Mouse (Mus musculus) cortical plate, adult 2 months (tissue): ENCODE measurements around the gene Glod5.

Experiments
- CTCF ChIP-seq: fragments of 200-500 bp; IDR thresholded peaks from 2 replicates; pipeline ENCODE4 v1.5.1; 2011; ENCODE audit warnings: mild to moderate bottlenecking, control low read depth, low read length; ENCODE audit not compliant: insufficient read depth; ENCODE audit errors: extremely low read depth
- POLR2A ChIP-seq: fragments of 200-500 bp; IDR thresholded peaks from 2 replicates; pipeline ENCODE4 v1.6.1; 2011; ENCODE audit warnings: mild to moderate bottlenecking, low read length, control low read depth; ENCODE audit not compliant: insufficient read depth; ENCODE audit errors: extremely low read depth

DNA sequence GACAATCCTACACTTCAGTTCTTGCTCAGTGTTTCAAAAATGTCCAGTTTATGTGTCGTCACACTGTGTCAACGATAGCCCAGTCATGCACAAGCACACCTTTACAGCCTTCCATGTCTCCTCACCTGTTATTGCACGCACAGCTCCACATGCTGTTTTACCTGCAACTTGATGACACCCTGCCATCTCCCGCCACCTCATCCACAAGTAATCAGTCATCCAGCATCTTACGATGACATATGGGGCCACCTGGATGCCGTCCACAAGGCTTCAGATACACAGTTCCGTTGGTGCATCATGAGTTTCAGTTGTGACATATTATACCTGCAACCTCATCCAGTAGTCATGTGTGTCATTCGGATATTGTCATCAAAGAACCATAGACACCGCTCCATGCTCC is 59.4 kb downstream of the Glod5 start:
- no peak for TF ChIP-seq POLR2A
- TF ChIP-seq CTCF: no peak
